In the genomic region with DNA sequence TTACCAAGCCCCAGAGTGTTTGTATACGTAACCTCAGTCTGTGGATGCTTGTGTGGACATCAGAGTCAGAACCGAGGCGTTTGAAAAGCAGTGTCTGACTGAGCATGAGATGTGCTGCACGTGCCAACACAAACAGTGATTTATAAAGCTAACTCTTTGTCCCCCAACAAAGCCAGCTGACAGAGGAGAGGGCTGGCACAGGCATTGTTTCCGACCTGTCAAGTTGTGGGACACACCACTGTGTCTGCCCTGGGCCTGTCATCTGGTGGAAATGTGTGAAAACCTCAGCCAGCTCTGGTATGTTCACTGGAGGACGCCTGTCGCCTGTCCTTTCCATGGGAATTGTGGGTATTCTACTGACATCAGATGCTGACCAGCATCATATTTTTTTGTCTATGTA, we compare ENCODE assay signal across 13 mouse cellular contexts.
"Had no signal": no experiment of that assay in that cellular context is flagged by ENCODE, and none has a peak within 500 bp of the region (broad histone marks: within the 10 kb centered on the region; RNA-seq: fewer than 3 reads in every experiment).

No protein-coding gene starts in this region.

- ATAC-seq: intestine, embryonic 16.5 days; liver, embryonic 12.5 days; midbrain, embryonic 13.5 days had no signal

- H3K36me3 ChIP-seq: kidney, embryonic 15.5 days; limb, embryonic 15.5 days; liver, embryonic 12.5 days; midbrain, embryonic 13.5 days; neural tube, embryonic 15.5 days had no signal

- H3K4me1 ChIP-seq: liver, embryonic 12.5 days had no signal

- H3K27ac ChIP-seq: kidney, embryonic 15.5 days; limb, embryonic 15.5 days; liver, embryonic 12.5 days; midbrain, embryonic 13.5 days; neural tube, embryonic 15.5 days; stomach, postnatal 0 days had no signal

- H3K4me3 ChIP-seq: kidney, embryonic 15.5 days; limb, embryonic 15.5 days; liver, embryonic 12.5 days; midbrain, embryonic 13.5 days; myocyte; neural tube, embryonic 15.5 days had no signal

- H3K27me3 ChIP-seq: kidney, embryonic 15.5 days; liver, embryonic 12.5 days; neural tube, embryonic 15.5 days had no signal

- DNase-seq: kidney, adult 2 months; kidney, postnatal 14 days; layer of hippocampus, postnatal 36 days; right cerebral cortex, adult 18-20 months; thymus, postnatal 4 days had no signal

- H3K9ac ChIP-seq: kidney, embryonic 15.5 days; limb, embryonic 15.5 days; liver, embryonic 12.5 days; midbrain, embryonic 13.5 days; neural tube, embryonic 15.5 days had no signal

- H3K9me3 ChIP-seq: kidney, embryonic 15.5 days; limb, embryonic 15.5 days; liver, embryonic 12.5 days; midbrain, embryonic 13.5 days; neural tube, embryonic 15.5 days had no signal

- H3K4me2 ChIP-seq: kidney, embryonic 15.5 days; limb, embryonic 15.5 days; liver, embryonic 12.5 days; midbrain, embryonic 13.5 days; neural tube, embryonic 15.5 days had no signal
